Mouse (Mus musculus) ZHBTc4 (cell line): ENCODE data around the gene Braf.
"Not testable (repeated sequence)": the region's sequence is repeated elsewhere in the genome, so short reads cannot be mapped to it uniquely, and the experiment has no call there.

Experiments used
- DNase-seq: peaks from one replicate; pipeline ENCODE4 v3.0.0-alpha.2; 2011; ENCODE audit warnings: low read depth, low spot score

The Braf gene

GRCm38 (mm10) chr6:39724866-39725711 lies at the start of gene Braf:
TSS of gene Braf (minus strand) at chr6:39725463.
- peak; percentile 98 for DNase-seq

- DNase-seq, result no peak
Observed at GRCm38 (mm10) chr6:39775029-39775428, 49.8 kb upstream of the Braf start.

GRCm38 (mm10) chr6:39757229-39757628 lies 32.0 kb upstream of the Braf start:
- DNase-seq, result no peak

- DNase-seq, result no peak
Observed at GRCm38 (mm10) chr6:39749881-39750280, 24.6 kb upstream of the Braf start.

- no peak for DNase-seq
Observed at GRCm38 (mm10) chr6:39747094-39747493, 21.8 kb upstream of the Braf start.

- DNase-seq, result no peak
Observed at GRCm38 (mm10) chr6:39745456-39745855, 20.2 kb upstream of the Braf start.

GRCm38 (mm10) chr6:39739698-39740097 lies 14.4 kb upstream of the Braf start:
- DNase-seq, result peak; percentile 33

GRCm38 (mm10) chr6:39728095-39728494 lies 2.8 kb upstream of the Braf start:
- no peak for DNase-seq

DNA sequence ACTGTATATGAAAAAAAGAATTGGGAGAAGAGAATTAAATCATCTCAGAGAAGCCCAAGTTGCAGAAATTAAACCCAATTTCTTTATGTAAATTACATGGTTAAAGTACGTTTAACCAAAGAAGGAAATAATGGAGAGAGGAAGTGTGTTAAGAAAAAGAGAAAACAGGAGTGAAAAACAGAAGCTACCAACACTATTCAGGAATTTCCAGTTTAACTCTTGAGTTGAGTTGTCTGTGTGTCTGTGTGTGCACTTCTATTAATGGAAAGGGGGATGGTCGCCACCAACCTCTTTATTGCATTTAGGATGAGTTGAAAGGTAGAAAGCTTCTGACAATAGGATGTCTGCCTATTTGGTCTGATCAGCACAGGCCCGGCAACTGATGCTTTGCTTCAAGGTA lies 886 bp upstream of the Braf start:
- no peak for DNase-seq

GRCm38 (mm10) chr6:39724542-39724865 lies 759 bp downstream of the Braf start:
- no peak for DNase-seq

DNA sequence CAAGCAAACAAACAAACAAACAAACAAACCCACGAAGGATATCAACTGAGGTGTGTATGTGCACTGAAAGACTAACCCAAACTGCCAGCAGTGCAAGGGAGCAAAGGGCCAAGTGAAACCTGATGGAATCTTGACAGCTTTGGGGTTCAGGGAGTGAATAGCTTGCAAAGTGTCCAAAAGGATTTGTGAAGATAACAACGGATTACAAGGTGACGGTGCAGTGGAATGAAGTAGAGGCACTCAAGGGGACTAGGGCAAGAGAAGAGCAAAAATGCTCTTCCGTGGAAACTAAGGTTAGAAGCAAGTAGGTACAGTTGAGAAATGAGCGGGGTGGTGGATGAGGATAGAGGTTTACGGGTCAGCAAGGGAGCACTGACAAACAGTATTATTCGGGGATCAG lies 1.2 kb downstream of the Braf start:
- DNase-seq, result no peak

- no peak for DNase-seq
Observed at GRCm38 (mm10) chr6:39718567-39718966, 6.7 kb downstream of the Braf start.

- no peak for DNase-seq
Observed at GRCm38 (mm10) chr6:39717049-39717448, 8.2 kb downstream of the Braf start.

GRCm38 (mm10) chr6:39714341-39714740 lies 10.9 kb downstream of the Braf start:
- no peak for DNase-seq

DNA sequence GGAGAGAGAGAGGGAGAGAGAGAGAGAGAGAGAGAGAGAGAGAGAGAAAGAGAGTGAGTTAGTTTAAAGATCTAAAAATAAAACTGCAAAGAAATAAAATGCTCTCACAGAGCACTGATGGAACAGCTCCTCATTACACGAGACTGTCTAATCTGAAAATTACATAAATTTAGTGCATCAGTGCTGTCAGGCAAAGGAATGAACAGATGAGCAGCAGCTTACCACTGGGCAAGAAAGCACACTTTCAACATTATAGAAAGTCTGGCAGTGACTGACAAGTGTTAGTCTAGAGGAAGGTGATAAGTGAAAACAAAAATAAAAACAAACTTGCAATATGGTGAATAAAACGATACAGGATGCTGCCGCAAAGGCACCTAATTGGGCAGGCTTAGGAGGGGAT lies 11.9 kb downstream of the Braf start:
- no peak for DNase-seq

- DNase-seq, result peak; percentile 55
Observed at GRCm38 (mm10) chr6:39705625-39706024, 19.6 kb downstream of the Braf start.

DNA sequence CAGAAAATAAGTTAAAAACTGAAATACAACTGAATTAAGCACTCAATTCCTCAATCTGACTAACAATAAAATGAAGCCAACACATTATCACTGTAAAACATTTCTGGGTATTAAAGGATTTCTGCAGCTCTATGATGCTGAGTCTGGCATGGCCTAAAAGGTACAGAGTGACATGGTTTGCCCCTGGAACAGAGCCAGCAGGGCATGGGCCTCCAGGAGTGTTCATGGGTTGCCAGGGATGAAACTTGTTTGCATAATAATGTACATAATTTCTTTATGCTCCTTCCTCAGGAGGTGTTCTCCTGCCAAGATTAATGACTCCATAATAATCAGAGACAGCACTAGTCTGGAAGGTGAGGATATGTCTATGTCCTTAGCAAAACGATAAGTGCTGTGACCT lies 32.1 kb downstream of the Braf start:
- DNase-seq, result no peak

GRCm38 (mm10) chr6:39686839-39687238 lies 38.4 kb downstream of the Braf start:
- DNase-seq, result not testable (repeated sequence)

DNA sequence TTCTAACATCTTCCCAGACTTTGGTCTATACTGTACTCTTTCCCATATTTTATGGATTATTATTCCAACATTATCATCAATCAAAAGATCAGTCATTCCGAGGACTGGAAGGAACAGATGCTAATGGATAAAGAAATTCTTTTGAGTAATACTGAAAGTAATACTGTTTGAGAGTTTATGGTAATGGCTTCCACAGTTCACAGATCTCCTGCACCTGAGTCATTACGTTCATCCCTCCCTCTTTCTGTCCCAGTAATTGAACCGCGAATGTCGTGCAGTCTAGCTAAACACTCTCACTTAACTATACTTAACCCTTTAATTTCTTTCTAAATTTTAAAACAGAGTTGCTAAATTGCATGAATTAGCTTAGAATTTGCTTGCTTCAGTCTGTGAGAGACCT lies 43.5 kb downstream of the Braf start:
- no peak for DNase-seq

- no peak for DNase-seq
Observed at GRCm38 (mm10) chr6:39680524-39680923, 44.7 kb downstream of the Braf start.

GRCm38 (mm10) chr6:39678241-39678640 lies 47.0 kb downstream of the Braf start:
- no peak for DNase-seq

DNA sequence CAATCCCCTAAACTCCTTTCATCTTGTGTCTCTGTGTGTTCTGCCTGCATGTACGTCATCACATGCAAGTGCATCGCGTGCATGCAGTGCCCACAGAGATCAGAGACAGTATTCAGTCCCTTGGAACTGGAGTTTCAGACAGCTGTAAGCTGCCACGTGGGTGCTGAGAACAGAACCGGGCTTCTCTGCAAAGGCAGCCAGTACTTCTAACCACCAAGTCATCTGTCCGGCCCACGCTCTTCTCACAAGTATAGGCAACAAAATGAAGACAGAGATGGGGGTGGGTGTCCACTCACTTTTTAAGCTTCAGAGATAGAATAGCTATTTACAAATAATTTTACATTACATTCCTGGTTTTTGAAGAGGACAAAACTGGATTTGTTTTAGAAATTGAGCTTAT lies 50.2 kb downstream of the Braf start:
- DNase-seq, result no peak

GRCm38 (mm10) chr6:39611296-39611695 lies 114.0 kb downstream of the Braf start:
- DNase-seq, result no peak

DNA sequence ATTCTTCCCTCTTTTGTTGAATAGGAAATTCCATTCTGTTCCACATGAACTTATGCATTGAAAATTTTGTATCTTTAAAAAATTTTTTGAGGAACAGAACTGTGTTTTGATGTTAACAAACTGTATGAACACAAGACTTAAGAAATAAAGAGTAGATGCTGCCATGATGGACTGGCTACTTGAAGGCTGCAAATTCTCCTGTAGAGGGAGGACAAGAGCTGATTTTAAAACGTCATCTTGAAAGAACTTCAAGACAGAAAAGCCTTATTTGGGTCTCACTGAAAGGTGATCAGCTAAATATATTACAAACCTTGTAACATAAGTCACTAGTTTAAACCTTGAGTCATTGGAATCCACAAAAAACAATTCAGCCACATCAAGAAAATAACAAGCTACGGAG lies 115.1 kb downstream of the Braf start:
- no peak for DNase-seq
